Mouse (Mus musculus) adrenal gland, postnatal 25 days (tissue): Measurements from ENCODE around the gene Rab3gap1. TPM values are rescaled to one million over a fixed set of nuclear protein-coding genes. Genes with fewer than 3 reads are reported as not detected.
"Not testable (repeated sequence)": the region's sequence is repeated elsewhere in the genome, so short reads cannot be mapped to it uniquely, and the experiment has no call there.

ENCODE experiments used
- DNase-seq: peaks from one replicate; pipeline ENCODE4 v3.0.0; 2021; ENCODE audit warnings: mixed read lengths
- total RNA-seq: library from RNA; stranded (reverse); gene quantifications from 2 replicates; pipeline ENCODE4 v1.2.3, GENCODE M21; 2021

The Rab3gap1 gene
- total RNA-seq, 1 experiment from 2014 or later, result 53.7 TPM

DNA sequence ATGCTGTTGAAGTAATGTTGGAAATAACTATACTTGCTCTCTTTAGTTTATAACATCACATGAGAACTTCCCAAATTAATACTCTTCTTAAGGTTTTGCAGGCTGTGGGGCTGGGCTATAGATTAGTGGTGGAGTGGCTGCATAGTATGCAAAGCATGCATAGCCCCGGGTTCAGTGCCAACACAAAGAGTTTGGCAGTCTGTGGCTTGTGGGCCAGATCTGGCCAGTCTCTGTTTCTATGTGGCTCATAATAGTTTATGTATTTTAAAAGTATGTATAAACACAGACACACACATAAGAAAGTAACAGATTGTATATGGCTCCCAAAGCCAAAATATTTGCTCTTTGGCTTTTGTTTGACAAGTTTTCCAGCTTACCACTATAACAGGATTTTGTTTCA lies 47.2 kb downstream of the Rab3gap1 start:
- no peak for DNase-seq

DNA sequence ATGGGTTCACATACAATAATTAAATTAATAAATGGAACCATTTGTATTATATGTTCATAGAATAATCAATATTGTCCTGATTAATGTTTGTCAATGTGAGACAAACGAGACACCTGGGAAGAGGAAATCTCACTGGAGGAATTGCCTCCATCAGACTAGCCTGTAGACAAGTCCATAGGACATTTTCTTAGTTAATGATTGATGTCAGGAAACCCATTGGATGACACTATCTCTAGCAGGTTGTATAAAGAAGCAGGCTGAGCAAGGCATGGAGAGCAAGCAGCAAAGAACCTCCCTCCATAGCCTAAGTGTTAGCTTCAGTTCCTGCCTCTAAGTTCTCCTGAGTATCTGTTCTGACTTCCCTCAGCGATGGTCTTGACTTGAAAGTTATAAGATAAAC lies 64.8 kb downstream of the Rab3gap1 start:
- no peak for DNase-seq

DNA sequence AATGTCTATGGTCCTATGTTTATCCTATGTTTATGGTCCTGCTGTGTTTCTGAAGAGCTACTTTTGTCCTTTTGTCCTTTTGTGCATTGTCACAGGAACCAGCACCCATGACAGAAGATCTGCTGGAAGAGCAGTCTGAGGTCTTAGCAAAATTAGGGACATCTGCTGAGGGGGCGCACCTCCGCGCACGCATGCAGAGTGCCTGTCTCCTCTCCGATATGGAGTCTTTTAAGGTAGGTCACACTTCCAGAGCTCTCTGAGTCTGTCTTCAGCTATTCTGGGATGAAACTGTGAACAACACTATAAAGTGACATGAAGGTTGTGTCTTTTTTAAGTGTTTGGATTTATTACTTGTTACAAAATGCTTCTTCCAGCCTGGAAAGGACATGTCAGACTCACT lies 65.7 kb downstream of the Rab3gap1 start:
- DNase-seq, result no peak

DNA sequence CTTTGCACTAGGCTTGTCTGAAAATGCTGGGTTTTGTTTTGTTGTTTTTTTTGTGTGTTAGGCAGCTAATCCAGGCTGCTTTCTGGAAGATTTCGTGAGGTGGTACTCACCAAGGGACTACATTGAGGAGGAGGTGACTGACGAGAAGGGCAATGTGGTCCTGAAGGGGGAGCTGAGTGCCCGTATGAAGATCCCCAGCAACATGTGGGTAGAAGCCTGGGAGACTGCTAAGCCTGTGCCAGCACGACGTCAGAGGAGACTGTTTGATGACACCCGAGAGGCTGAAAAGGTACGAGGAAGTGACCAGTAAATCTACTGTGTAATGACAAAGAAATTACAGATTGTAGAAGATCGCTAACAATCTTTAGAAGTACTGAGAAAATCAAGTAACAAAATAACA lies 68.7 kb downstream of the Rab3gap1 start:
- DNase-seq, result no peak

DNA sequence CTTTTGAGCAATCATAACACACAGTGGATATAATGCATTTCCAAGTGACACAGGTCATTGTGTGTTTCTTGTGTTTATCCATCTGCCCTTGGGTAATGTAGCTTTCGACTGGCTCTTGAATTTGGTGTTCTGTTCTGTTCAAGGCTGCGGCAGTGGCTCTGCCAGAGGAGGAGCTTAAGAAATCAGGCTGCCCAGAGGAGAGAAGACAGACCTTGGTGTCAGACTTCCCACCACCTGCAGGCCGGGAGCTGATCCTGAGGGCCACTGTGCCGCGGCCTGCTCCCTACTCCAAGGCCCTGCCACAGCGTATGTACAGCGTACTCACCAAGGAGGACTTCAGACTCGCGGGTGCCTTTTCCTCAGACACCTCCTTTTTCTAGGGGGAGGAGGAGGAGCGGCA lies 73.7 kb downstream of the Rab3gap1 start:
- no peak for DNase-seq

DNA sequence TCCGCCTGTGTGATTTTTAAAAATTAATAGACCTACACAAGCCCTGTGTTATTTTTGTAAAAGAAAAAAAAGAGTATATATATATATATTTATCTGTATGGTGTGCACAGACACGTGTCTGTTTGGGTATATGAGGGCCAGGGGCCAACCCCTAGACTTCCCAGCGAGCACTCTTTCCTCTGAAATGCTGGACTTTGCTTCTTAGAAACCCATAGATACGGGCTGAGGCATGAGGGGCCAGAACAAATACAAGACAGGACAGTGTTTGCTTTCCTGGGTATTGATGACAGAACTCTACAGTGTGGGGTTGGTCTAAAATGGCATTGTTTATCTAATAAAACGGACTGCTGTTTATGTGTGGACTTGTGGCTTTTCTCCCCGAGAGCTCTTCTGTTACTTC lies 74.9 kb downstream of the Rab3gap1 start:
- DNase-seq, result no peak

DNA sequence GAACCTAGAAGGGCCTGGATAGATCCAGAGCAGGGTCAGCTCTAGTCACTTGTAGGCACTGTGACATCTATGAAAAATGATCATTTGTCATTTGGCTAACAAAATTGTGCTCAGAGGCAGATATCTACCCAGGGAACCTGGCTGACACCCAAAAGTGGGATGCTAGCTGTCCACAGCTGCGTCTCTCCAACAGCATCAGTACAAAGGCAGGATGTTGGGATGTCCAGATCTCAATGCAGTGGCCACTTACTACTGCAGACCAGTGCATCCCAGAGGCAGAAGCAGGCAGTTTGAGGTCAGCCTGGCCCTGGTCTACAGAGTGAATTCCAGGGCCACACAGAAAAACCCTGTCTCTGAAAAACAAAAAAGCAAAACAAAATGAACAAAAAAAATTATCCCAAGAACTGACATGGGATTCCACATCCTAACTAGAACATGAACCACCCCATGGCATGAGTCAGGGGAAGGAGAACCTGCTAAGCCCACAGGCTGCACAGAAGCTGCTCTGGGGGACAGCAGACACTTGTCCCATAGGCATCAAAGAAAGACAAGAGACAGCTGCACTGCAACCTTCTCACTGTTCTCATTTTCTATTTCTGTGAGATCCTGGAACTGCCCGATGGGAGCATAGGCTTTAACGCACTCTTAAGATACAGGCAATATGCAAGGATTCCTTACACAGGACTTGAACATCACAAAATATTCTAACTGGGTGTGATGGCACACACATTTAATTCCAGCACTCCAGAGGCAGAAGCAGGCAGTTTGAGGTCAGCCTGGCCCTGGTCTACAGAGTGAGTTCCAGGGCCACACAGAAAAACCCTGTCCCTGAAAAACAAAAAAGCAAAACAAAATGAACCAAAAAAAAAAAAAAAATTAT lies 77.4 kb downstream of the Rab3gap1 start:
- no peak for DNase-seq

DNA sequence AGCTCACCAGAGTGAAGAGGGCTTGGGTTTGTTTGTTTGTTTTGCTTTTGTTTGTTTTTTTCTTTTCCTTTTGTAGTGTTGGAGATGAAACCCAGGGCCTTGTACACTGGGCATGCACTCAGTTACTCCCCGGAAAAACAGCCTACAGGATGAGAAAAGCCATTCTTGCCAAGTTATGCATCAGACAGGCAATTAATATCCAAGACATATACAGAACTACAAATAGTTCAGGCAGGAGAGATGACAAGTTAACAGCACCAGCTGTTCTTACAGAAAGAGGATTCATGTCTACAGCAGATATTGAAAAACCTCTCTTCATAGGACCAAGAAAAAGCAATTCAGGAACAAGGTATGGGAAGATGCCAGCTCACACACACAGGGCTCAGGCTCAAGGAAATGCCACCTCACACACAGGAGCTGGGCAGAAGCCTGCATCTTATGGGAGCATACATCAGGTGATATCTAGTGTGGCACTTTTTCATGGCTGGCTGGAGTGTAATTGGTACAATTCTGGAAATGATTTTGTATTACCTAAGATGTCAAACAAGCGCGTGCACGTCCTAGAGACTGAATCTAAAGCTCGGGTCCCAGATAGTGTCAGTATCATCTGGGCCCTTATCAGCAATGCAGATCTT lies 78.2 kb downstream of the Rab3gap1 start:
- no peak for DNase-seq

DNA sequence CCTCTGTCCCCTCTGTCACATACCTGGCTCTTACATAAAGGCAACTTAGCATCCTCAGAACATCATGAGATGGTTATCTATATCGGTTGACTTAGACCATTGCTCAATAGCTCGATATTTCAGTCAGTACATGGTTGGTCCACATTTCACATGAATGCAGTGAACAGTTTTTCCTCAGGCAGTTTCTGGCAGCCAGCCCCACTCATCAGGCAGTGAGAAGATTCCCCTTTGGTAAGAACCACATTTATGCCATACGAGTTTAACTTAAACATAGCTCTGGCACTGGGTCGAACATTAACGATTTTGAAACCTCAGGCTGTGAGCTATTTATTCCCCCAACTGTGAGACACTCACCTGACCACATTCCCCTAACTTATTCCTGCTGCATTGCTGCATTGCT lies 80.2 kb downstream of the Rab3gap1 start:
- DNase-seq, result no peak

DNA sequence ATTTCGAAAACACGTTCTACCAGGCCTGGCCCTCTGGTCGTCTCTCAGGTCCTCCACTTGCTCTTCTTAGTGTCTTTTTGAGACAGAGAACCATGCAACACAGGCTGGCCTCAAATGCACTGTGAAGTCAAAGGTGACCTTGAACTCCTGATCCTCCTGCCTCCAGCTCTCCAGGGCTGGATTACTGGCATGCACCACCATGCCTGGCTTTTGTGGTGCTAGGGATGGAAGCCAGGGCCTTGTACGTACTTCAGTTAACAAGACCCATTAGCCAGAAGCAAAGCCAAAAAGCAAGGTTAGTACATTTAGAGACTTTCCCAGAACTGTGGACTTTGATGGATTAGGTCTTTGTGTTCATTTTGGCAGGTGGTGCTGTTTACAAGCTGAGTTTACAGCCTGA lies 83.7 kb downstream of the Rab3gap1 start:
- DNase-seq, result no peak

DNA sequence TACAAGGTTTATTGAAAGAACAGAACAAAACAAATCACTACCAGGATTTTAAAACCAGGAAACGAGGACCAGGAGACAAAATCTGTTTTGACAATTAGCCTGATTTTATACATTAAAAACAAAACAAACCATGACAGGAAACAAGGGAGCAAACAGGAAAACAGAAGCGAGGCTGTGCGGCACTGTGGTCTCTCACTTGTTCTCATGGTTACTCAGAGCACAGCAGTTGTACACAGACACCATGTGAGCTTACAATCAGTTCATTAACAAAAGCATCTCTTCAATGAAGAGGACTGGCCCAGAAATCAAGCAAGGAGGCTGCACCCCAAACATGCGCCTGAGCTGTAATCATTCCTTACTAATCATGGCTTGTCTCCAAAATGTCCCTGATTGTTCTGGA lies 85.6 kb downstream of the Rab3gap1 start:
- DNase-seq, result not testable (repeated sequence)

DNA sequence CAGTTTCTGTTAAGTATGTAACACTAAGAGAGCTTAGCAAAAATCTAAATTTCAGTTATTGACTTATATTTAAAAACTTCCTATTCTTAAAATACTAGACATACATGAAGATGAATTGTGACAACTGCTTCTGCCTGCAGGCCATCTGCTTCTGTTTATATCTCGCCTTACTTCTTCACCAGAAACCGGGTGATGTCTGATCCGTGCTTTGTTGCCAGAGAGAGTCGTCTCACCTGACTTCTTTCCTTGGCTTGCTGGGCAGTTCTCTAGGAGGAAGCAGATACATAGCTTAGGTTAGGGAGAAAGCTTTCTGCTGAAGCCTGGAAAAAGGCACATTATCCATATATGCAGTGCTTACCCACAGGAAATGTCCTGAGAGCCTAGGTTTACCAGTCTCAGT lies 86.2 kb downstream of the Rab3gap1 start:
- no peak for DNase-seq

DNA sequence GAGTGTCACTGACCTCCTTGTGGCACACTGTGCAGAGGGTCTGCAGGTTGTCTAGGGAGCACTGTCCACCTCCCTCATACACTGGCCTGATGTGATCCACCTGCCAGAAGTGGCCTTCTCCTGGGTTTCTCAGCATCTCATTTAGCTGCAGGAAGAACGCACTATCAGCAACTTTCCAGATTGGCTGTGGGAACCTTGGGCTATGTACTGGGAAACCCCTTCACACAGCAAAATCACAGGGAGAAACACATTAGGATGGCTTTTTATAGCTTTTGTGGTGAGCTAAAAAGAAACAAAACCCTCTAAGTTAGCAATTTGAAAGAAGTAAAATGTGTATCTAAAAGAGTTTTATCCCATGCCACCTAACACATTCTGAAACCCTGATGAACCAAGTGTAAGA lies 88.0 kb downstream of the Rab3gap1 start:
- DNase-seq, result no peak

DNA sequence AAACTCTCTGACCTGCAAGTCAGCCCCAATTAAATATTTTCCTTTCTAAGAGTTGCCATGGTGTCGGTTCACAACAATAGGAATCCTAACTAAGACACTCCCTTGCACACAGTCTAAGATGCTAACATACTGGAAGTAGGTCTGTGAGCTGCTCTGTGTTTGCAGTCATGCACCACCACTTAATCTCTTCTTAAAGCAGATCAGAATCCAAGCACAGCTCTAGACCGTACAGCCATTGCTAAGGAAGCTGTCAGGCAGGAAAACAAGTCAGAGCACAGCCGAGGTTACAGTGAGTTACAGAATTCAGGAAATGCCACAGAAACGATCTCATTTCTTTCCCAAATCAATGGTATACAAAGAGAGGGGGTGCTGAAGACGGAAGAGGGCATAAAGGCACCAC lies 90.2 kb downstream of the Rab3gap1 start:
- DNase-seq, result no peak

DNA sequence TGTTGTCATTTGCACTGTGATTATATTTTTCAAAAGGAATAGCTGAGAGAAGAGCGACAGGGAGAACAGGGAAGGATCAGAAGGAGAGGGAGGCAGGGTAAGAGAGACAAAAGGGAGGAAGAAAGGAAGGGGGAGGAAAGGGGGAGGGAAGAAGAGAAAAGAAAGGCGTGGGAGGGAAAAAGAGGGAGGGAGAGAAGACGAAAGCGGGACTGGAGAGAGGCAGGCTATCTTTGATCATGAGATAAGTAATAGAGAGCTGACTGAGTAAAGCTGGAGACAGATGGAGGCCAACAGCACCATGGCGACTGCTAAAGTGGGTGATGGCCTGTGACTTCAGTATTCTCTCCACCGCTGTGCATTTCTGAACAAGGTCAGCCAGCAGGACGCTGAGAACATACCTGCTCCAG lies 90.7 kb downstream of the Rab3gap1 start:
- no peak for DNase-seq

DNA sequence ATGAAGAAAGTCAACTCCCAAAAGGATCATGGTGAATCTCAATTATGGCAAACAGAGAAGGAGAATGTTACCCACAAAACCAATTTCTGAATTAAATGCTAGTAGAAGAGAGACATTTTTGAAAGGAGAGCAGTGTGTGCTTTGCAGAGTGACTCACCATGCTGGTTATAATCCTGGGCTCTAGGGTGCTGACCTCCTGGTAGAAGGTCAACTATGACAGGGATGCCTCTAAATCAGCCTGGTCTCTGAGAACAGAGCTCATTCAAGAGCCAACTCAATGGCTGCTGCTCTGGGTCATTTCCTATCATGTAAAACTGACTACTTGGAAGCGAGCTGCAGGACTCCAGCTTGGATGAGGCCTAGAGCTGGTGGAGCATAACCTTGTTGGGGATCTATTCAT lies 92.6 kb downstream of the Rab3gap1 start:
- no peak for DNase-seq

DNA sequence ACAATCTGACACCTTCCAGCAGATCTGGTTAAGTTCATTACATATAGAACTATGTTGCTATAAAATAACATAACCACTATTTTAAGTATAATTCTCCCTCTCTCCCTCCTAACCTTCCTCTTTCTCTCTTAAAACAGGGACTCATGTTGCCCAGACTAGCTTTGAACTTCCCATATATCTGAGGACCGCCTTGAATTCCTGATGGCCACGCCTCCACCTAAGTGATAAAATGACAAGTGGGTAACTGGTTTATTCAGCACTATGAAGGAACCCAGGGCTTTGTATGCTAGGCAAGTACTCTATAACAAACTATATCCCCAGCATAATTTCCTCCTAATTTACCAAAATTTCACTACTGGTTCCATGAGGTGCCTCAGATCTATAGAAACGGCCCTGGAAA lies 94.8 kb downstream of the Rab3gap1 start:
- DNase-seq, result no peak

DNA sequence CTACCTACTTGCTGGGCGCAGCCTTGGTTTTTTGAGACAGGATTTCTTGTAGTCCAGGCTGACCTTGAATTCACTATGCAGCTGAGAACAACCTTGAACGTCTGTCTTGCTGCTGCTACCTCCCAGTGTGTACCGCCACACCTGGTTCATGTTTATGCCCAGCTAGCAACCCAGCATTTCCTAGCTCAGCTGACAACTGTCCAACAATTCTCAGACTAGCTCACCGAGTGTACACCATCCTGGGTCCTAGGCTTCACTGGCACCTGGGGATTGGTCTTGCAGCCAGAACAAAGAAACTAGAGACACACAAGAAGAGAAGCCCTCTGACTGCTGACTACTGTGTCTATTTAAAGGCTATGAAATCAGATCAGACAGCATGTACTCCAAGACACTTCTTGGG lies 102.3 kb downstream of the Rab3gap1 start:
- DNase-seq, result no peak

DNA sequence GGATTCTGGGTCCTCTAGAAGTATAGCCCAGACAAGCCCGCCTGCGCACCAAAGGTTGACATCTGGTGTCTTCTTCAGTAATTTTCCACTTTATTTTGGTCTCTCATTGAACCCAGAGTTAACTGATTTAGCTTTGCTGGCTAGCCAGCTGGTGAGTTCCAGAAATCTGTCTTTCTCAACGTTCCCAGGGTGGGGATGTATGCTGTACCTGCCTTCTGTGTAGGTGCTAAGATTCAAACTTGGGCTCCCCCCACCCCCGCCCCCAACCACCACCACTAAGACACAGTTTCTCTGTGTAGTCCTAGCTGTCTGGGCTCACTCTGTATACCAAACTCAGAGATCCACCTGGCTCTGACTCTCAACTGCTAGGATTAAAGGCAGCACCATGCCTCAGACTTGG lies 105.5 kb downstream of the Rab3gap1 start:
- DNase-seq, result no peak

DNA sequence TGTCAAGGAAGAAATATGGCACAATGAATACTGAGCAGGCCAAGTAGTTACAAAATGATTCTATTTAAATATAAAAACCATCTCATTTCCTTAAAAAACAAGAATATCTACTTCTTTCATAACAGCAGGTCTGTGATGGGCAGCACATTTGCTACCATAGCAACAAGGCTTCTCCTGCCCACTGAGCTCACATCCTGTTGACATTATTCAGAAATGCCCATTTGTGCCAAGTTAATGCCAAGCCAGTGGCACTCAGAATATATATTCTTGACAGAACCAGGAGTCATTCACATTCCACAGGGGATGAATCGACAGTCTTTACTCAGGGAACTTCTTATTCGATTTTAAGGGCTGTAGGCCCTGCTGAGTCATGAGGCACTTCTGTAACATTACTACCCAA lies 107.1 kb downstream of the Rab3gap1 start:
- no peak for DNase-seq

DNA sequence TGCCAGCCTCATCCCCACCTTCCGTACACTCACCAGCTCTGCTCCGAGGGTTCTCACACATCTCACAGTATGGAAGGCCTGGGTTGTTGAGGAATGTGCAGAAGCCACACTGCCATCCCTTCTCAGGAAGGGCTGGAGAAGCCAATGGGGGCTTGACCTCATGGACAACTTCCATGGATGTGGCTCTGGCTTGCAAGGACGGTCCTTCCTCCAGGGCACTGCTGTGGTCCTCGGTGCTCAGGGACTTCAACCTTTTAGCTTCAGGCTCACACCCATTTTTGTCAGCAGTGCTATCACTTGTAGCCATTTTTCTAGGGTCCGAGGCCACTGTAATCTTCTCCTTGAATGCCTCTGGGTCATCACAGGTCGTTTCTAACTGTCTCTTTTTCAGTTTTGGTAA lies 107.5 kb downstream of the Rab3gap1 start:
- DNase-seq, result peak; percentile 6

DNA sequence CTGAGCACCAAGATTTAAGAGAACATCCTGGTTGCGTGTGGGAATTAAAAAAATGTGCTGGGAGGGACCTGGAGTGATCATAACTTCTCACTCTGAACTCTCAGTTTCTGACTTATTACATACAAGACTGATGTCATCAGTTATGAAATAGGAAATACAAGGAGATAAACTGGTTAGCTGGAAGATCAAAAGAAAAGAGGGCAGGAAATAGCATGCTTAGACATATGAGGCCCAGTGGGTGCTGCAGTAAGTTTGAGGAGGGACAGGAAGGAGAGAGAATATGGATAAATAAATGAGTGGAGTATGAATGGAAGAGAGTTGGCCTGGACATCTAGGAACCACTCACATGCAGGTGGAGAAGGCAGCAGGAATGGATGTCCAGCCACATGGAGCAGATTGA lies 109.6 kb downstream of the Rab3gap1 start:
- no peak for DNase-seq

DNA sequence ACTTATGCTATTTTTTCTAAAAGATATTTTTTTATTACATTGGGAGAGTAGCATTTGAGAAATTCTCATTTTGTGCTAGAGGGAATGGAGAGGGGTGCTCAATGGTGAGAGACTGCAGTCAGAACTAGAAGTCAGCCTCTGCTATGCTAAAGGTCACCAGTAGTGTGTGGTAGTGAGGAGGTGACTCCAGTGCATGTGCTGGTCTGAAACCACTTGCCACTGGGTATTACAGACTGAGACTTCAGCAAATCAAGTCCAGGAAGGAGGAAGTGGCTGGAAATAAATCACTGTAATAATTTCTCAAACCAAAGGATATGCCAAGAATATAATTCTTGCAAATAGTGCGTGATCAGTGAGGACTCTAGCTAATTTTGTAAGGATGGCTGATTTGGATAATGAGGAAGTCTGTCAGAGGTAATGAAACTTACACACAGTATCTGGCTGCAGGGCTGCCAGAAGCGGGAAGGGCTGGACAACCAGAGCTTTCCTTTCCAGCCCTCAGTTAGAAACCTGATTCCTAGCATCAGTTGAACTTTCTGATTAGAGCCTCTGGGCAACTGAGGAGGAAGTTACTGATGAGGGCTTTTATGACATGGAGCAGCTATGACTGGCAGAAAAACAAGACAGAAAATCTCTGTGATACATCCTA lies 112.5 kb downstream of the Rab3gap1 start:
- no peak for DNase-seq

DNA sequence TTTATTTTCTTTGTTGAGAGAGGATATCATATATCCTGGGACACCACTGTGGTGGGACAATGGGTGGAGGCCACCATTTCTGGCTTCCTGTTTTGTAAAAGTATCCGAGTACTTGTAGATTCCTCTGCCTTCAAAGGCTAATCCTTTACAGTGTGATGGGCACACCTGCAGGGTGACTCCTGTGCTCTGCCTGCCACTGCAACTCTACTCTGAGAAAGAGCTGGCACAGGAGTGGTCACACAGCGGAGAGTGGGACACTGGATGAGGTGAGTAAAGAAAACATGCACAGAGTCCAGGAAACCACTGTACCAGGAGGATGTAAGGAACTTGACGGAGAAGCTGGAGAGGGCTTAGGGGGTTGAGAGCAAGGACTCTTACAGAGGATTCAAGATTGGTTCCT lies 113.7 kb downstream of the Rab3gap1 start:
- no peak for DNase-seq
